Mouse (Mus musculus) cerebellum, adult 2 months (tissue): ENCODE results near the gene Ntn1.

Experiments used
- CTCF ChIP-seq: fragments of 200-500 bp; IDR thresholded peaks from 2 replicates; pipeline ENCODE4 v1.5.1; 2011; ENCODE audit warnings: low read depth, mild to moderate bottlenecking, control low read depth, low read length, moderate library complexity, borderline replicate concordance; ENCODE audit not compliant: insufficient read depth
- POLR2A ChIP-seq: fragments of 200-500 bp; IDR thresholded peaks from 2 replicates; pipeline ENCODE4 v1.6.1; 2011; ENCODE audit warnings: low read length, control low read depth, borderline replicate concordance; ENCODE audit not compliant: insufficient read depth

DNA sequence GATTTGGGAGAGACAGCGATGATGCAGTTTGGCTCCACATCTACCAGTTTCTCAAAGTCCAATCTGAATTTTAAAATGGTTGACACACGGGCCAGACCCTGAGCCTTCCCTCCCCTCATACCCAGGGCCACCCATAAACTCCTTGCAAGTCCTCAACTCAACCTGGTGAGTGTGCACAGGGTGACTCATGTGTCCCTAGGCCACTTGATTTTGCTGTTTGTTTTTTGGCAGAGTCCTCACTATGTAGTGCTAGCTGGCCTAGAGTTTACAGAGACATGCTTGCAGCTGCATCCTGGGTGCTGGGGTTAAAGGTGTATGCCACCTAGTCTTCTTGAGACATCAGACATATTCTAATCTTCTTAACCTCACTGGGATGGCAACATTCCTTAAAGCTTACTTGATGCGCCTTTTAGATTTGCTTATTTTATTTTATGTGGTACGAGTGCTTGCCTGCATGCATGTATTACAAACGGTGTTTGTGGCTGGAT lies 26.5 kb upstream of the Ntn1 start:
- TF ChIP-seq CTCF (no peak), POLR2A (no peak)
